Mouse (Mus musculus): ENCODE data around the gene Olfr390.

The Olfr390 gene

DNA sequence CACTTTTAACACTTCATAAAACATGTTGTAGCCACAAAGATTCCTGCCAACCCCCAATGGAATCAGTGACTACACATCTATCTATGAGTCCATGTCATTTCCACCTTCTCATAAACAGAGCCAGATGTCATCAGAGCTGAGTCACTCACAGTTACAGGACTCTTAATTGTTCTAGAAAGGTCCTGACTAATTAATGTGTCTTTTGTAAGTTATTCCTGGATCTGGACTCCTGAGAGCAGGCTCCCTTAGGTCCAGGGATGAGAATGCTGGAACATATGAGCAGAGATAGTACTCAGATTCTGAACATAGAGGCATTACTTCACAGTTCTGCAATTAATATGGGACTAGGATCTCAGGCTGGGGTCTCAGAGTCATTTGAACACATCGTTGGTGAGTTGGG, at the start of gene Olfr390:
TSS of gene Olfr390 (plus strand) at position 301 of the 400 bp plus-strand sequence.
- no peak for DNase-seq

DNA sequence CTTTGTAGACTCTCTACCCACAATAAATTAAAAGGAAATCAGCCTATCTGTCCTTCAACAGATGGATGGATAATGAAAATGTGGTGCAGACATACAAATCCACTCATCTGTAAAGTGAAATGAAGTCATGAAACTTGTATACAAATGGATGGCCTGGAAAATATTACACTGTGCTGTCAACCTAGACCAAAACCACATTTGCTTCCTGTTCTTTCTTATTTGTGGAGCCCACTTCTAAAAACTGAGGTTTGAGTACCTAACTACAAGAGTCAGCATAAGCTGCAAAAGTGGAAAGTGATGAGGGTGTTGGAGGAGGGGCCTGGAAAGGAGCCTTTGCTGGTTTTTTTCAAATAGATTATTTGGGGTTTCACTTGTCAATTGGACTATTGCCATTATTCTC, 23.6 kb upstream of the Olfr390 start:
- no peak for DNase-seq

DNA sequence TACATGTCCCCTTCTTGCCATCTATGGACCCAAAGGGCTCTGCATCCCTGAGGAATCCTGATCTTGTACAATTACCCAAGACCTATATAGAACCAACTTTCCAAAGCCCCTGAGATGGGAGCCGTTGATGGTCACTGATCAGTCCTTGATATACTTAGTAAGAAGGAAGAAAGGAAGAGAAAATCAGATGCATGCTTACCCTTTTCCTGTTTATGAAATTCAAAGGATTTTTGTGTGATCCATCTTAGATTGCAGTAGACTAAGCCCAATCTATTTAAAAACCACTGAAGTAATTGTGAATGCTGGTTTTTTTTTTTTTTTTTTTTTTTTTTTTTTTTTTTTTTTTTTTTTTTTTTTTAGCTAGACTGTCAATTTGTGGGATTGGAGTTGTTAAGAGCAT, 2.2 kb upstream of the Olfr390 start, which contains the start of gene Olfr389:
TSS of gene Olfr389 (minus strand) at position 101 of the 400 bp plus-strand sequence.
- no peak for DNase-seq

DNA sequence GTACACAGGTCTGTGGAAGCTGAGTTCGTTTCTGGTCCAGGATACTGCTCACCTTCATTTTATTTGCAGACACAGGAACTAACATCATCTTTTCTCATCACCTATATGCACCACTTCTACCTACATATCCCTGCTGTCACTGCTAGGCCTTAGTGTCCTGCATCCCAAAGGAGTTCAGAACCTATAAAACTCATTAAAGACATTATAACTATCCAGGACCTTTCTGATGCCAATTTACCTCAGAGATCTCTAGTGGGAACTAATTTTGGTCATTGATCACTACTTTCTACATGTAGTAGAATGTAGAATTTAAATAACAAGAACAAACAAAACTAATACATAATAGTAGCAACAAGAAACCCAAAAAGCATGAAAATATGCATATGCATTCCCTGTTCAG, 20.2 kb downstream of the Olfr390 start, which contains the start of gene Olfr391-ps:
TSS of gene Olfr391-ps (minus strand) at position 101 of the 400 bp plus-strand sequence.
- DNase-seq: no peak

DNA sequence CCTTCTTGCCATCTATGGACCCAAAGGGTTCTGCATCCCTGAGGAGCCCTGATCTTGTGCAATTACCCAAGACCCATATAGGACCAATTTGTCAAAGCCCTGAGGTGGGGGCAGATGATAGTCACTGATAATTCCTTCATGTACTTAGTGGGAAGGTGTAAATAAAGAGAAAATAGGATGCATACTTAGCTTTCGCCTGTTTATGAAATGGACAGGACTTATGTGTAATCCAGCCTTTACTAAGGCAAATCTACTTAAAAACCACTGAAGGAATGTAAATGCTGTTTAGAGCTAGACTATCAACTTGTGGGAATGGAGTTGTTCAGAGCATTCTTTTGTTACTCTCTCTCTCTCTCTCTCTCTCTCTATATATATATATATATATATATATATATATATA, 34.2 kb downstream of the Olfr390 start, which contains the start of gene Olfr392:
TSS of gene Olfr392 (minus strand) at position 101 of the 400 bp plus-strand sequence.
- DNase-seq: no peak
